Mouse (Mus musculus) midbrain, postnatal 0 days (tissue): ENCODE results near the gene Tra2a. TPM values are rescaled to one million over a fixed set of nuclear protein-coding genes. Genes with fewer than 3 reads are reported as not detected.

ENCODE experiments used
- ATAC-seq: fragments of 200-750 bp; cut with Nextera tagmentation; 2 replicates; pipeline ENCODE4 v1.8.0; 2017; ENCODE audit warnings: moderate number of reproducible peaks, mild to moderate bottlenecking, moderate TSS enrichment, moderate library complexity; ENCODE audit not compliant: low FRiP score
- DNase-seq: peaks from one replicate; pipeline ENCODE4 v3.0.0-alpha.2; 2015; ENCODE audit warnings: low spot score
- H3K27ac ChIP-seq: fragments of 300-500 bp; sonication (generic); 2 replicates; pipeline ENCODE4 v1.5.1; 2014; ENCODE audit warnings: low read depth, mild to moderate bottlenecking, low read length, mixed read lengths
- H3K27me3 ChIP-seq: fragments of 300-500 bp; sonication (generic); 2 replicates; pipeline ENCODE4 v1.6.1; 2014; ENCODE audit warnings: low read length, control low read depth, mixed read lengths; ENCODE audit not compliant: insufficient read depth
- H3K36me3 ChIP-seq: fragments of 300-500 bp; sonication (generic); 2 replicates; pipeline ENCODE4 v1.6.1; 2014; ENCODE audit warnings: low read length, control low read depth, mixed read lengths; ENCODE audit not compliant: insufficient read depth
- H3K4me1 ChIP-seq: fragments of 300-500 bp; sonication (generic); 2 replicates; pipeline ENCODE4 v1.6.1; 2014; ENCODE audit warnings: mild to moderate bottlenecking, control low read depth, antibody characterized with exemption, low read length, mixed read lengths; ENCODE audit not compliant: insufficient read depth
- H3K4me2 ChIP-seq: fragments of 300-500 bp; sonication (generic); 2 replicates; pipeline ENCODE4 v1.6.1; 2014; ENCODE audit warnings: low read depth, mild to moderate bottlenecking, low read length, mixed read lengths; ENCODE audit not compliant: poor library complexity, severe bottlenecking
- H3K4me3 ChIP-seq: fragments of 300-500 bp; sonication (generic); 2 replicates; pipeline ENCODE4 v1.5.1; 2014; ENCODE audit warnings: low read depth, mild to moderate bottlenecking, low read length, moderate library complexity
- H3K9ac ChIP-seq: fragments of 300-500 bp; sonication (generic); replicated peaks from 2 replicates; pipeline ENCODE4 v1.6.1; 2014; ENCODE audit warnings: mild to moderate bottlenecking, low read length, moderate library complexity, mixed read lengths; ENCODE audit not compliant: poor library complexity, severe bottlenecking
- H3K9me3 ChIP-seq: fragments of 300-500 bp; sonication (generic); 2 replicates; pipeline ENCODE4 v1.6.1; 2016; ENCODE audit warnings: low read length, control low read depth
- CTCF ChIP-seq: IDR thresholded peaks from 2 replicates; pipeline ENCODE4 v1.5.1; 2016; ENCODE audit warnings: antibody characterized with exemption, mild to moderate bottlenecking
- WGBS: fragments of 180-500 bp; shearing (Covaris S2); extraction: QIAGEN DNeasy Blood & Tissue Kit; methylation state at CpG from one replicate; pipeline ENCODE4 v1.1.7; 2014; 5-methylcytosine and 5-hydroxymethylcytosine counted together
- polyA plus RNA-seq: library from polyadenylated mRNA; unstranded; fragments of >200 nt; fragmentation: Nextera tagmentation; extraction: Ambion mirVana; gene quantifications from 2 replicates; pipeline ENCODE4 v1.2.1, GENCODE M21; 2015
- total RNA-seq: library from RNA; depleted of rRNA; stranded (reverse); fragments of >200 nt; gene quantifications from 2 replicates; pipeline ENCODE4 v1.2.3, GENCODE M21; 2014

Tra2a gene
- total and polyA plus RNA-seq, 2 experiments from 2014 or later: 41.8 to 66.9 TPM

GRCm38 (mm10) chr6:49219001-49219560, 44.8 kb downstream of the Tra2a start:
- DNase-seq (no peak), ATAC-seq (no peak)
- Histone ChIP-seq H3K27ac (no peak overlapping the region), H3K4me1 (no peaks in the 10 kb centered on the region), H3K4me3 (no peak overlapping the region), H3K36me3 (no peaks in the 10 kb centered on the region), H3K4me2 (no peak overlapping the region), H3K9ac (no peak overlapping the region), H3K9me3 (no peaks in the 10 kb centered on the region), H3K27me3 (peaks cover 10% of the 10 kb centered on the region; the same call in 1 of the 2 replicates)
- TF ChIP-seq CTCF: no peak
- WGBS: 19% methylated on average over 4 of the region's 4 CpGs

- H3K4me2 ChIP-seq: peak overlapping the region; percentile 38
- H3K36me3 ChIP-seq: no peaks in the 10 kb centered on the region
- WGBS: under 1% methylated on average over 31 of the region's 31 CpGs
- DNase-seq (peak; percentile 30), ATAC-seq (no peak)
- no peaks in the 10 kb centered on the region for H3K9me3 ChIP-seq
- H3K27me3 ChIP-seq: peaks cover 10% of the 10 kb centered on the region; the same call in 1 of the 2 replicates
- H3K4me3 ChIP-seq: peak overlapping the region; percentile 35
- H3K9ac ChIP-seq: no peak overlapping the region
- H3K27ac ChIP-seq: no peak overlapping the region
- no peak for TF ChIP-seq CTCF
- H3K4me1 ChIP-seq: no peaks in the 10 kb centered on the region
These were observed 45.5 kb downstream of the Tra2a start for GRCm38 (mm10) chr6:49218275-49218802.

GRCm38 (mm10) chr6:49217581-49218274, 46.1 kb downstream of the Tra2a start:
- Histone ChIP-seq H3K9me3 (no peaks in the 10 kb centered on the region), H3K4me3 (peak overlapping the region; percentile 35), H3K4me1 (no peaks in the 10 kb centered on the region), H3K27me3 (peaks cover 10% of the 10 kb centered on the region; the same call in 1 of the 2 replicates), H3K4me2 (peak overlapping the region; percentile 38), H3K9ac (no peak overlapping the region), H3K36me3 (no peaks in the 10 kb centered on the region), H3K27ac (peak overlapping the region; percentile 1; the same call in 1 of the 2 replicates)
- peak; percentile 88 for ATAC-seq
- TF ChIP-seq CTCF: no peak
- under 1% methylated on average over 56 of the region's 56 CpGs for WGBS
- peak; percentile 96 for DNase-seq

- no peaks in the 10 kb centered on the region for H3K4me1 ChIP-seq
- ATAC-seq (no peak), DNase-seq (no peak)
- H3K9ac ChIP-seq: no peak overlapping the region
- TF ChIP-seq CTCF: no peak
- H3K27ac ChIP-seq: no peak overlapping the region
- no peaks in the 10 kb centered on the region for H3K9me3 ChIP-seq
- H3K36me3 ChIP-seq: no peaks in the 10 kb centered on the region
- H3K4me3 ChIP-seq: peak overlapping the region; percentile 35
- H3K27me3 ChIP-seq: peaks cover 10% of the 10 kb centered on the region; the same call in 1 of the 2 replicates
- 8% methylated on average over 11 of the region's 11 CpGs for WGBS
- peak overlapping the region; percentile 38 for H3K4me2 ChIP-seq
These were observed 46.9 kb downstream of the Tra2a start for GRCm38 (mm10) chr6:49216811-49217542.

GRCm38 (mm10) chr6:49215748-49216585, 47.9 kb downstream of the Tra2a start:
- H3K4me2 ChIP-seq: peak overlapping the region; percentile 91
- no peak for ATAC-seq
- peak overlapping the region; percentile 51; the same call in 1 of the 2 replicates for H3K27ac ChIP-seq
- DNase-seq: no peak
- no peak for TF ChIP-seq CTCF
- H3K4me1 ChIP-seq: no peaks in the 10 kb centered on the region
- no peak overlapping the region for H3K9ac ChIP-seq
- peaks cover 10% of the 10 kb centered on the region; the same call in 1 of the 2 replicates for H3K27me3 ChIP-seq
- H3K4me3 ChIP-seq: peak overlapping the region; percentile 69
- no peaks in the 10 kb centered on the region for H3K36me3 ChIP-seq
- 2% methylated on average over 14 of the region's 14 CpGs for WGBS
- no peaks in the 10 kb centered on the region for H3K9me3 ChIP-seq
